Mouse (Mus musculus) left cerebral cortex, postnatal 4 days (tissue): ENCODE measurements around the gene Gm10439. TPM values are rescaled to one million over a fixed set of nuclear protein-coding genes. Genes with fewer than 3 reads are reported as not detected.
"Not testable (repeated sequence)": the region's sequence is repeated elsewhere in the genome, so short reads cannot be mapped to it uniquely, and the experiment has no call there.

ENCODE experiments used
- DNase-seq: peaks from one replicate; pipeline ENCODE4 v3.0.0-alpha.2; 2022
- intact Hi-C: fragments of 180-260 bp; cut with DNase I; formaldehyde crosslinking; loops from one replicate; pipeline ENCODE4 v1.15.1; 2025
- total RNA-seq, 2 experiments: library from RNA; stranded (reverse); gene quantifications; 2 replicates each; pipeline ENCODE4 v1.2.3; 2021

Gene Gm10439
- total RNA-seq = not detected

GRCm38 (mm10) chrX:149594270-149594669 is at the start of gene Gm10439:
Gene Gm10439 (plus strand): TSS chrX:149594570.
- intact Hi-C loops, DNase-seq: not testable (repeated sequence)

Other genes starting within 250 kb of the Gm10439 start
- not detected for gene Gm15085, start 147.0 kb upstream of the Gm10439 start, total RNA-seq
- gene Gm15097, start 189.9 kb downstream of the Gm10439 start, total RNA-seq = not detected